Mouse (Mus musculus) heart, embryonic 16.5 days (tissue): ENCODE measurements at regions not wholly inside any gene's neighbourhood (a gene's known extent, or its start where the extent isn't known, plus 50 kb on each side); places are given as distances from the start of the nearest gene placed in this dataset.

Source experiments
- ATAC-seq: fragments of 200-750 bp; cut with Nextera tagmentation; replicated peaks from 2 replicates; pipeline ENCODE4 v1.8.0; 2017; ENCODE audit warnings: moderate number of reproducible peaks; ENCODE audit not compliant: insufficient read depth, low FRiP score; ENCODE audit errors: extremely low read depth
- H3K27ac ChIP-seq: fragments of 300-500 bp; sonication (generic); 2 replicates; pipeline ENCODE4 v1.5.1; 2014; ENCODE audit warnings: mild to moderate bottlenecking, low read length, control low read depth, moderate library complexity
- H3K27me3 ChIP-seq: fragments of 300-500 bp; sonication (generic); 2 replicates; pipeline ENCODE4 v1.6.1; 2014; ENCODE audit warnings: low read length, mixed read lengths; ENCODE audit not compliant: control insufficient read depth, insufficient read depth
- H3K36me3 ChIP-seq: fragments of 300-500 bp; sonication (generic); 2 replicates; pipeline ENCODE4 v1.6.1; 2014; ENCODE audit not compliant: control insufficient read depth, insufficient read depth
- H3K4me1 ChIP-seq: fragments of 300-500 bp; sonication (generic); 2 replicates; pipeline ENCODE4 v1.6.1; 2014; ENCODE audit warnings: low read length, mixed read lengths; ENCODE audit not compliant: control insufficient read depth, insufficient read depth
- H3K4me2 ChIP-seq: fragments of 300-500 bp; sonication (generic); 2 replicates; pipeline ENCODE4 v1.6.1; 2014; ENCODE audit warnings: low read depth, mild to moderate bottlenecking, control low read depth, low read length
- H3K4me3 ChIP-seq: fragments of 300-500 bp; sonication (generic); 2 replicates; pipeline ENCODE4 v1.5.1; 2014; ENCODE audit warnings: mild to moderate bottlenecking, control low read depth, low read length
- H3K9ac ChIP-seq: fragments of 300-500 bp; sonication (generic); 2 replicates; pipeline ENCODE4 v1.6.1; 2014; ENCODE audit warnings: low read length, control low read depth
- H3K9me3 ChIP-seq: fragments of 300-500 bp; sonication (generic); replicated peaks from 2 replicates; pipeline ENCODE4 v1.6.1; 2016; ENCODE audit warnings: low read length; ENCODE audit not compliant: control insufficient read depth
- WGBS: fragments of 180-500 bp; shearing (Covaris S2); extraction: QIAGEN DNeasy Blood & Tissue Kit; methylation state at CpG from one replicate; pipeline ENCODE4 v1.1.7; 2014; 5-methylcytosine and 5-hydroxymethylcytosine counted together

- Histone ChIP-seq H3K27ac (no peak overlapping the region), H3K36me3 (no peaks in the 10 kb centered on the region), H3K9ac (no peak overlapping the region), H3K4me3 (no peak overlapping the region), H3K4me1 (peaks cover 17% of the 10 kb centered on the region), H3K9me3 (no peaks in the 10 kb centered on the region), H3K27me3 (no peaks in the 10 kb centered on the region), H3K4me2 (no peak overlapping the region)
- WGBS, result 89% methylated on average over 4 of the region's 4 CpGs
- ATAC-seq, result no peak
These were observed 189.1 kb upstream of the Lpp start for GRCm38 (mm10) chr16:24204064-24204730.

- H3K27ac ChIP-seq, result no peak overlapping the region
- no peak overlapping the region for H3K4me2 ChIP-seq
- no peaks in the 10 kb centered on the region for H3K36me3 ChIP-seq
- no peaks in the 10 kb centered on the region for H3K27me3 ChIP-seq
- no peak for ATAC-seq
- no peak overlapping the region for H3K9ac ChIP-seq
- peaks cover 17% of the 10 kb centered on the region for H3K4me1 ChIP-seq
- H3K9me3 ChIP-seq, result no peaks in the 10 kb centered on the region
- no peak overlapping the region for H3K4me3 ChIP-seq
- 81% methylated on average over 5 of the region's 5 CpGs for WGBS
These were observed 190.7 kb upstream of the Lpp start for GRCm38 (mm10) chr16:24202653-24203052.

- H3K4me2 ChIP-seq, result no peak overlapping the region
- no peaks in the 10 kb centered on the region for H3K36me3 ChIP-seq
- no peak overlapping the region for H3K9ac ChIP-seq
- no peak overlapping the region for H3K4me3 ChIP-seq
- 49% methylated on average over 7 of the region's 7 CpGs for WGBS
- peaks cover 12% of the 10 kb centered on the region for H3K4me1 ChIP-seq
- no peaks in the 10 kb centered on the region for H3K9me3 ChIP-seq
- H3K27ac ChIP-seq, result peak overlapping the region; percentile 19; the same call in 1 of the 2 replicates
- ATAC-seq, result peak; percentile 68; the same call in 1 of the 2 replicates
- no peaks in the 10 kb centered on the region for H3K27me3 ChIP-seq
These were observed 191.9 kb upstream of the Lpp start for GRCm38 (mm10) chr16:24201455-24201854.

- 92% methylated on average over 5 of the region's 5 CpGs for WGBS
- Histone ChIP-seq H3K9ac (no peak overlapping the region), H3K27ac (no peak overlapping the region), H3K4me1 (peaks cover 11% of the 10 kb centered on the region), H3K27me3 (no peaks in the 10 kb centered on the region), H3K9me3 (no peaks in the 10 kb centered on the region), H3K36me3 (no peaks in the 10 kb centered on the region), H3K4me3 (no peak overlapping the region), H3K4me2 (no peak overlapping the region)
- no peak for ATAC-seq
These were observed 193.1 kb upstream of the Lpp start for GRCm38 (mm10) chr16:24200200-24200599.

GRCm38 (mm10) chr16:24199408-24200167 is 193.7 kb upstream of the Lpp start:
- Histone ChIP-seq H3K27me3 (no peaks in the 10 kb centered on the region), H3K36me3 (no peaks in the 10 kb centered on the region), H3K9me3 (no peaks in the 10 kb centered on the region), H3K4me2 (no peak overlapping the region), H3K4me1 (peaks cover 11% of the 10 kb centered on the region), H3K9ac (no peak overlapping the region), H3K4me3 (no peak overlapping the region), H3K27ac (no peak overlapping the region)
- no peak for ATAC-seq
- 80% methylated on average over 18 of the region's 18 CpGs for WGBS

GRCm38 (mm10) chr16:24198291-24198690 is 195.0 kb upstream of the Lpp start:
- no peak for ATAC-seq

GRCm38 (mm10) chr16:24197618-24198017 is 195.7 kb upstream of the Lpp start:
- WGBS, result 63% methylated on average over 5 of the region's 5 CpGs

More at GRCm38 (mm10) chr16:24198291-24198690, 195.0 kb upstream of the Lpp start:
- no peak overlapping the region for H3K9ac ChIP-seq
- H3K27me3 ChIP-seq, result no peaks in the 10 kb centered on the region
- no peak overlapping the region for H3K27ac ChIP-seq
- no peaks in the 10 kb centered on the region for H3K9me3 ChIP-seq
- H3K4me1 ChIP-seq, result peaks cover 17% of the 10 kb centered on the region
- no peak overlapping the region for H3K4me3 ChIP-seq
- H3K4me2 ChIP-seq, result no peak overlapping the region
- H3K36me3 ChIP-seq, result no peaks in the 10 kb centered on the region

GRCm38 (mm10) chr16:24193945-24194344 is 199.4 kb upstream of the Lpp start:
- no peaks in the 10 kb centered on the region for H3K27me3 ChIP-seq
- no peaks in the 10 kb centered on the region for H3K36me3 ChIP-seq
- WGBS, result 50% methylated on average over 2 of the region's 2 CpGs
- ATAC-seq, result no peak
- peaks cover 11% of the 10 kb centered on the region for H3K4me1 ChIP-seq
- no peak overlapping the region for H3K4me2 ChIP-seq
- H3K9ac ChIP-seq, result no peak overlapping the region; the same call in 1 of the 2 replicates
- no peak overlapping the region; the same call in 1 of the 2 replicates for H3K27ac ChIP-seq
- no peaks in the 10 kb centered on the region for H3K9me3 ChIP-seq
- H3K4me3 ChIP-seq, result no peak overlapping the region

More at GRCm38 (mm10) chr16:24197618-24198017, 195.7 kb upstream of the Lpp start:
- Histone ChIP-seq H3K4me2 (no peak overlapping the region), H3K4me3 (no peak overlapping the region), H3K27me3 (no peaks in the 10 kb centered on the region), H3K27ac (no peak overlapping the region), H3K9me3 (no peaks in the 10 kb centered on the region), H3K4me1 (peaks cover 17% of the 10 kb centered on the region), H3K9ac (no peak overlapping the region), H3K36me3 (no peaks in the 10 kb centered on the region)
- ATAC-seq, result no peak

- 63% methylated on average over 15 of the region's 15 CpGs for WGBS
- H3K27ac ChIP-seq, result no peak overlapping the region; the same call in 1 of the 2 replicates
- ATAC-seq, result no peak
These were observed 199.9 kb upstream of the Lpp start for GRCm38 (mm10) chr16:24193251-24193873.

More at GRCm38 (mm10) chr16:24193251-24193873, 199.9 kb upstream of the Lpp start:
- Histone ChIP-seq H3K4me2 (no peak overlapping the region), H3K9me3 (no peaks in the 10 kb centered on the region), H3K9ac (no peak overlapping the region; the same call in 1 of the 2 replicates), H3K27me3 (no peaks in the 10 kb centered on the region), H3K36me3 (no peaks in the 10 kb centered on the region), H3K4me3 (no peak overlapping the region), H3K4me1 (peaks cover 11% of the 10 kb centered on the region)
